ENCODE assay signal across 18 mouse cellular contexts in the genomic region with DNA sequence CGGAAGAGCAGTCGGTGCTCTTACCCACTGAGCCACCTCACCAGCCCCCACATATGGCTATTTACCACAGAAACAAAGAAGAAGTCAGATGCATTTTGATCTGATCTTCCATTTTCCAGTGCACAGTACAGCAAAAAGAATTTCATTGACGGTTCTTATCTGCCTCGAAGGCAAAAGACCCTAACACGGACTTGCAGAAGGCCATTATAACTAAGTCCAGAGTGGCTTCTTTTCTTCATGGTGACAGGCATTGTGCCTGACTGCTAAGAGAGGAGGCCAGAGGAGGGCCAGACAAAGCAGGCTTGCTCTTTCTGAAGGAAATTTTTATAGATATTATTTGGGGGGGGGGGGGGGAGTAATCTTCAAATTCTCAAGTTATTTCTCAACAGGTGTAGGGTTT.
DNase-seq lines count a peak whose midpoint lies in the region; ATAC-seq lines count a peak whose summit lies in the region.
"Had no signal": no experiment of that assay in that cellular context is flagged by ENCODE, and none has a peak within 500 bp of the region (broad histone marks: within the 10 kb centered on the region; RNA-seq: fewer than 3 reads in every experiment).

No protein-coding gene starts in this region.

- no peak overlapping the region for H3K9ac ChIP-seq in neural tube, embryonic 12.5 days
- no peak overlapping the region for H3K9ac ChIP-seq in neural tube, embryonic 15.5 days (replicated peaks)
- no peak overlapping the region for H3K9ac ChIP-seq in hindbrain, embryonic 13.5 days
- H3K9ac ChIP-seq in neural tube, embryonic 13.5 days, result no peak overlapping the region
- no peak overlapping the region for H3K9ac ChIP-seq in heart, embryonic 12.5 days
- H3K9ac ChIP-seq: embryonic facial prominence, embryonic 12.5 days had no signal

- H3K9me3 ChIP-seq in neural tube, embryonic 12.5 days, result no peaks in the 10 kb centered on the region
- H3K9me3 ChIP-seq in neural tube, embryonic 15.5 days (replicated peaks), result no peaks in the 10 kb centered on the region
- H3K9me3 ChIP-seq in hindbrain, embryonic 13.5 days, result no peaks in the 10 kb centered on the region
- no peaks in the 10 kb centered on the region for H3K9me3 ChIP-seq in neural tube, embryonic 13.5 days
- no peaks in the 10 kb centered on the region for H3K9me3 ChIP-seq in heart, embryonic 12.5 days (replicated peaks)
- H3K9me3 ChIP-seq: embryonic facial prominence, embryonic 12.5 days had no signal

- H3K27ac ChIP-seq in neural tube, embryonic 12.5 days, result peak overlapping the region; percentile 62; the same call in 1 of the 2 replicates
- H3K27ac ChIP-seq in neural tube, embryonic 15.5 days (replicated peaks), result no peak overlapping the region
- peak overlapping the region; percentile 71 for H3K27ac ChIP-seq in hindbrain, embryonic 13.5 days
- peak overlapping the region; percentile 66 for H3K27ac ChIP-seq in neural tube, embryonic 13.5 days (replicated peaks)
- no peak overlapping the region for H3K27ac ChIP-seq in heart, embryonic 12.5 days (ENCODE audit: poor library complexity, severe bottlenecking)
- H3K27ac ChIP-seq: embryonic facial prominence, embryonic 12.5 days; gastrocnemius, adult 2 months had no signal

- no peaks in the 10 kb centered on the region for H3K36me3 ChIP-seq in neural tube, embryonic 12.5 days
- no peaks in the 10 kb centered on the region for H3K36me3 ChIP-seq in neural tube, embryonic 15.5 days
- no peaks in the 10 kb centered on the region for H3K36me3 ChIP-seq in hindbrain, embryonic 13.5 days
- H3K36me3 ChIP-seq in neural tube, embryonic 13.5 days, result no peaks in the 10 kb centered on the region
- H3K36me3 ChIP-seq in heart, embryonic 12.5 days, result no peaks in the 10 kb centered on the region
- H3K36me3 ChIP-seq: embryonic facial prominence, embryonic 12.5 days; G1E had no signal

- no peak for ATAC-seq in neural tube, embryonic 12.5 days (ENCODE audit: low FRiP score, low read depth)
- no peak for ATAC-seq in neural tube, embryonic 15.5 days (ENCODE audit: low FRiP score)
- ATAC-seq in hindbrain, embryonic 13.5 days (ENCODE audit: low FRiP score), result no peak
- ATAC-seq in neural tube, embryonic 13.5 days (ENCODE audit: low read depth), result no peak
- ATAC-seq in heart, embryonic 12.5 days (ENCODE audit: insufficient number of reproducible peaks, low FRiP score), result no peak
- ATAC-seq: CD4-positive, CD25-positive, alpha-beta regulatory T cell, adult 4 months had no signal

- H3K4me2 ChIP-seq in neural tube, embryonic 12.5 days (replicated peaks), result no peak overlapping the region
- no peak overlapping the region for H3K4me2 ChIP-seq in neural tube, embryonic 15.5 days
- H3K4me2 ChIP-seq in hindbrain, embryonic 13.5 days, result no peak overlapping the region
- no peak overlapping the region for H3K4me2 ChIP-seq in neural tube, embryonic 13.5 days
- H3K4me2 ChIP-seq in heart, embryonic 12.5 days, result no peak overlapping the region
- H3K4me2 ChIP-seq: embryonic facial prominence, embryonic 12.5 days had no signal

- H3K4me1 ChIP-seq in neural tube, embryonic 12.5 days, result peaks cover 10% of the 10 kb centered on the region; the same call in 1 of the 2 replicates
- H3K4me1 ChIP-seq in neural tube, embryonic 15.5 days, result peaks cover 9% of the 10 kb centered on the region
- peaks cover 27% of the 10 kb centered on the region for H3K4me1 ChIP-seq in hindbrain, embryonic 13.5 days (replicated peaks)
- H3K4me1 ChIP-seq in neural tube, embryonic 13.5 days (replicated peaks), result peaks cover 34% of the 10 kb centered on the region
- H3K4me1 ChIP-seq in heart, embryonic 12.5 days (replicated peaks), result no peaks in the 10 kb centered on the region
- H3K4me1 ChIP-seq: embryonic facial prominence, embryonic 12.5 days had no signal

- WGBS in neural tube, embryonic 12.5 days, result 44% methylated on average over 5 of the region's 5 CpGs
- WGBS in neural tube, embryonic 15.5 days, result 42% methylated on average over 5 of the region's 5 CpGs
- WGBS in hindbrain, embryonic 13.5 days, result 33% methylated on average over 5 of the region's 5 CpGs
- WGBS in neural tube, embryonic 13.5 days, result 31% methylated on average over 5 of the region's 5 CpGs
- 69% methylated on average over 5 of the region's 5 CpGs for WGBS in heart, embryonic 12.5 days

- peak; percentile 24 for DNase-seq in embryo, embryonic 10 days (ENCODE audit: low spot score)
- no peak for DNase-seq in embryo, embryonic 11 days
- no peak for DNase-seq in left cerebral cortex, adult 9 months (ENCODE audit: low spot score in 2 of 2)
- DNase-seq: cerebellum, postnatal 14 days; gastrocnemius, adult 2 months; kidney, adult 9 months; kidney, postnatal 36 days; lung, adult 2 months; right cerebral cortex, adult 18-20 months; thymus, postnatal 4 days had no signal

- H3K27me3 ChIP-seq in neural tube, embryonic 12.5 days (replicated peaks), result no peaks in the 10 kb centered on the region
- no peaks in the 10 kb centered on the region for H3K27me3 ChIP-seq in neural tube, embryonic 15.5 days (replicated peaks)
- no peaks in the 10 kb centered on the region for H3K27me3 ChIP-seq in hindbrain, embryonic 13.5 days
- H3K27me3 ChIP-seq in neural tube, embryonic 13.5 days, result no peaks in the 10 kb centered on the region
- no peaks in the 10 kb centered on the region for H3K27me3 ChIP-seq in heart, embryonic 12.5 days (replicated peaks)
- H3K27me3 ChIP-seq: embryonic facial prominence, embryonic 12.5 days had no signal

- no peak overlapping the region for H3K4me3 ChIP-seq in neural tube, embryonic 12.5 days
- H3K4me3 ChIP-seq in neural tube, embryonic 15.5 days (replicated peaks), result no peak overlapping the region
- H3K4me3 ChIP-seq in hindbrain, embryonic 13.5 days, result no peak overlapping the region
- H3K4me3 ChIP-seq in neural tube, embryonic 13.5 days, result no peak overlapping the region
- no peak overlapping the region for H3K4me3 ChIP-seq in heart, embryonic 12.5 days
- H3K4me3 ChIP-seq: embryonic facial prominence, embryonic 12.5 days had no signal

Comparison
In these comparisons a context has a peak if more than half of its experiments do, and no peak if none do; other contexts are left out.
1. H3K27ac ChIP-seq: peak in neural tube, embryonic 12.5 days (single experiment), hindbrain, embryonic 13.5 days (single experiment) and neural tube, embryonic 13.5 days (single experiment); none in neural tube, embryonic 15.5 days (single experiment) and heart, embryonic 12.5 days (single experiment).